Mouse (Mus musculus): ENCODE measurements at regions not wholly inside any gene's neighbourhood (a gene's known extent, or its start where the extent isn't known, plus 50 kb on each side); places are given as distances from the start of the nearest gene placed in this dataset.
"Not testable (repeated sequence)": the region's sequence is repeated elsewhere in the genome, so short reads cannot be mapped to it uniquely, and the experiment has no call there.

- not testable (repeated sequence) for DNase-seq (ENCODE audit: low spot score in 2 of 2)
These were observed 563.5 kb downstream of the Gm10330 start for GRCm38 (mm10) chr12:23216521-23216920.

- peak; percentile 0 to 3 for DNase-seq (ENCODE audit: low spot score in 2 of 2)
These were observed 590.5 kb downstream of the Gm10330 start for GRCm38 (mm10) chr12:23189546-23189945.

GRCm38 (mm10) chr12:23189110-23189509 is 591.0 kb downstream of the Gm10330 start:
- DNase-seq (ENCODE audit: low spot score in 2 of 2): not testable (repeated sequence)

Small RNA genes lying in the stretch of these regions (microRNA-seq; reads per million reads assigned to microRNA genes)
- gene Gm26140: 0 reads per million in 2 experiments
